Mouse (Mus musculus) telencephalon, adult 2 months (tissue): ENCODE measurements around the gene Tcf20.
A peak's percentile ranks its signal among the peaks of the same experiment; 100 is the strongest.
"Not testable (repeated sequence)": the region's sequence is repeated elsewhere in the genome, so short reads cannot be mapped to it uniquely, and the experiment has no call there.

Source experiments
- DNase-seq: peaks from one replicate; pipeline ENCODE4 v3.0.0-alpha.2; 2011; ENCODE audit warnings: low read depth, low spot score

Tcf20 gene

GRCm38 (mm10) chr15:82899676-82900301, 87.9 kb downstream of the Tcf20 start:
- no peak for DNase-seq

- no peak for DNase-seq
These were observed 88.7 kb downstream of the Tcf20 start for GRCm38 (mm10) chr15:82898740-82899675.

DNA sequence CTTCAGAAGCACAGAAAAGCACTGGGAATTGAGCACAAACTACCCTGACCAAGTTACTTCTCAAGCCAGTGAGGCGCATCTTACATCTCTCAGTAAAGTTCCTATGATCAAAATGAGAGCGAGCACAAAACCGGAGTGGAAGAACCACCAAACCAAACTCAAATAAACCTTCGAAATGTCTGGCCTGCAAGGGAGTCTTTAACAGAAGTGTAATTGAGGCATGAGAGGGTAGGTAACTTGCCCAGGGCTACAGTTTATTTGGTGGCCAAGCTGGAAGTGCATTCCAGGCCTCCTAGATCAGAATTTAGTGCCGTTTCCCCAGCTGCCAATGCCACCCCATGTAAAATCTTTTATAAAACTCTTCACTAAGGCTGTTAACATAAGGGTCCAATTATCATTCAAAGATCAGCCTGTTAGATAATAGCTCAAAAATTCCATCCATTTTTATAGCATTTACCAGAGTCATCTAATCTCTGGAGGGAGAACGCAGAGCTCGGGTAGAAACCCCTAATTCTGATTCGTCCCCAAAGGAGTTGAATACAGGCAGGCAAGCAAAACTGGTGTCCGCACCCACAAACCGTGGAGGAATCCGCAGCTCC, 89.4 kb downstream of the Tcf20 start:
- no peak for DNase-seq

DNA sequence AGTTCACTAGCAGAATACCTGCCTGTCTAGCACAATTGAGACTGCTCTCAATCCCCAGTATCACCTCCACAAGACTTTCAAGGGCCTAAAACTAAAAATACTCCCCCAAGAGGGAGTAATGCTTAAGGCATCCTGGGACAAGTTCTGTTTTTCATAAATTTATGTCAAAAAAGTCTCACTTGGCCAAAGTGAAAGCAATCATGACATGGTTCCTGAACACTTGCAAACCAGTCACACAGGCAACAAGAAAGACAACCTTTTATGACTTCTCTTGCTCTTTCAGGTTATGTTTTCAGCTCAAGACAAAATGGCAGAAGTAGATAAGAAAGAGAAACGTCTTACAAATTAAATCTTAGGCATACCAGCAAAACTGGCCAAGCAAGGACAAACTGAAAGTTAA, 91.3 kb downstream of the Tcf20 start:
- no peak for DNase-seq

DNA sequence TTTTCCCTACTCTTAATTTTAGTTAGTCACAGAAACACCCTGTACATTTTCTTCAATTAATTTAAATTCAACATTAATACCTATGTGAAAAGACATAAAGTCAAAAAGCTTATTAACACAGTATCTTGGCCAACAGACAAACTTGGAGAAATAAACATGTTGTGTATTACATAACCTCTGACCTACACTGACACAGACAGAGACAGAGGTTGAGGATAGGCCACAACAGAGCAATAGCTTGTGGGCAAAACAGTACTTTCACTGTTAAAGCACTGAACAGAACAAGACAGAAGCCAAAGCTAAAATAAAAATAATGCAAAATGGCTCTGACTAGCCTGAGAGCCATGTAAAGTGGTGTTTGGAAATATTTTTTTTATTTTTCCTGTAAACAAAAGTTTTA, 97.2 kb downstream of the Tcf20 start:
- DNase-seq, result no peak

DNA sequence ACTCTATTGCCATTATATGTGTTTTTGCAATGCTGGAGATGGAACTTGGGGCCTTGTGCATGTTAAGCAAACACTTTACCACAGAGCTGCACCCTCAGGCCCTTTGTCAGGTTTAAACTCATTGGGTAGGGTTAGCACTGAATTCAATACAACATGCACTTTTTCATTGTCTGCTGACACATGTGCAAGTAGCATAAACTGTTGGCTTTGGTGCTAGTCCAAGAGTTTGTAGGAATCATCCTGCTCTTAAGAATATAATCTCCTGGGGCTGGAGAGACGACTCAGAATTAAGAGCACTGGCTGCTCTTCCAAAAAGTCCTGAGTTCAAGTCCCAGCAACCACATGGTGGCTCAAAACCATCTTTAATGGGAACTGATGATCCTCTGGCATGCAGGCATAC, 98.2 kb downstream of the Tcf20 start:
- no peak for DNase-seq

DNA sequence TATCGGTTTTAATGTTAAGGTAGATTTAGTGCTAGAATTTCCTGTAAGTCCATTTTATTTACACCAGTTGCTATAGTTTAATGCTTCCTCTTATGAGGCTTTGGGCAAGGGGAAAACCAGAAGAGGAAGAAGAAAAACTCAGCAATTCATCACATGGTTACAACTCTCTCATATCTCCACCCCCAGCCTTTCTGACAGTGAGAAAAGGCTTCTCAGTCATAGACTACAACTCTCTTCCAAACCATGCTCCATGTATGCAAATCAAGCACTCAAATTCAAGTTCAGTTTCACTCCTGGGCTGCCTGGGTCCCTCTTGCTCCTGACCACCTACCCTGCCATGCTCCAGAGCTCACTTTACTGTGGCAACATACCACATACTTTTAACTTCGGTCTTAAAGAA, 99.2 kb downstream of the Tcf20 start:
- DNase-seq, result no peak

DNA sequence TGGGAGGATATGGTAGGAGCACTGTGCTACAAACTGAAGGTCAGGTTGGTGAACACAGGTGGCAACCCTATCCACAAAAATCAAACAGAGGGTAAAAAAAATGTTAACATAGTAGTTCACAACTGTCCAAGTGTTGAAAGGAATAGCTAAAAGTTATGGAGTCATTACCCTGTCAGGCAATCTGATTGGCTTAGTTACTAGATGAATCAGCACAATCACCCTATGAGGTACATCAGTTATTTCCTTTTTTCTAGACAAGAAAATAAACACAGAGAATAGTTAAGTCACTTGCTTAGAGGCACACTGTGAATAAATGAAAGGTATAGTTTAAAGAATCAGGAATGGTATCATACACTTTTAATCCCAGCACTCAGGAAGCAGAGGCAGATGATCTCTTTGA, 110.4 kb downstream of the Tcf20 start:
- DNase-seq, result no peak

DNA sequence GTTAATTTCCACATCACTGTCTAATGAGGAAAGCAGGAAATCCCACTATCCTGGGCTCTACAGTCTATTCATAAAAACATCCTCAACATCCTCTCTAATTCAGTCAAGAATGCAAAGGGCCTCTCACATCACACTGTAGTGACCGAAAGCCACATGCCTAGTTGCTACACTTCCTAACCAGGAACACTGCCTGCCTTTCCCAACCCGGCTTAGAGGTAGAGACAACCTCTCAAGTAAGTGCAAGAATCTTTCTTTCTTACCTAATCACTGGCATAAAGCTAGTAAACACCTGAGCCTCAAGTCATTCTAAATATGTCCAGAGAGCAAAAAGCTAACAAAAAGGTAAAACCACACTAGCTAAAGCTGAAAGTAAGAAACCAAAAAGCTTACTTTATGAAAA, 110.8 kb downstream of the Tcf20 start:
- no peak for DNase-seq

- DNase-seq, result no peak
These were observed 115.6 kb downstream of the Tcf20 start for GRCm38 (mm10) chr15:82872037-82872436.

- not testable (repeated sequence) for DNase-seq
These were observed 121.4 kb downstream of the Tcf20 start for GRCm38 (mm10) chr15:82866286-82866685.

- no peak for DNase-seq
These were observed 124.0 kb downstream of the Tcf20 start for GRCm38 (mm10) chr15:82863674-82864073.

DNA sequence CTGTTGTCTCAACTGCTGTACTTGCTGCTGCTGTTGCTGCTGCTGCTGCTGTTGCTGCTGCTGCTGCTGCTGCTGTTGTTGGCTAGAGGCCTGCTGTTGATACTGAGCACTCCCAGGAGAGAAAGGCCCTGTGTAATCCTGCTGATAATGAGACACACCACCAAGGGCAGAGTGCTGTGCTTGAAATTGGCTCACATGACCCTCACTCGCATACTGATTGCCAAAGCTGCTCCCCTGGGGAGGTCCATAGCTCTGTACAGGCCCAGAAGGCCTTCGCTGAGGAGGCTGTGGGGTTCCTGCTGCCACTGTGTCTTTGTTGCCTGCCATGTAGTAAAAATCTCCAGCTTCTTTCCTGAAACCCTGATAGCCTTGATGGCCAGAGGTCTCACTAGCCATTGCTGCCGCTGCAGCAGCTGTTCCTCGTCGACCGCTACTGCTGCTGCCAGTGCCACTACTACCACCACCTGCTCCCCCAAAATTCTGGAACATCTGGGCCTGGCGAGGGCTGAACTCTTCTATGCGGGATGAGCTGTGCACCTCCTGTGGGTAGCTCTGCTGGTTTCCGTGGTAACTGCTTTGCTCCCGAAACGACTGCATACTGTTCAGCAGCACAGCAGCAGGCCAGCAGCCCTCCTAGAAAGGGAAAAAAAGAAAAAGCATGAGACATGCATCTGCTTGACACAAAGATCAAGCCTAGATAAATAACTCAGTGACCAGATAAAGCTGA, 130.9 kb downstream of the Tcf20 start:
- DNase-seq, result peak; percentile 50

DNA sequence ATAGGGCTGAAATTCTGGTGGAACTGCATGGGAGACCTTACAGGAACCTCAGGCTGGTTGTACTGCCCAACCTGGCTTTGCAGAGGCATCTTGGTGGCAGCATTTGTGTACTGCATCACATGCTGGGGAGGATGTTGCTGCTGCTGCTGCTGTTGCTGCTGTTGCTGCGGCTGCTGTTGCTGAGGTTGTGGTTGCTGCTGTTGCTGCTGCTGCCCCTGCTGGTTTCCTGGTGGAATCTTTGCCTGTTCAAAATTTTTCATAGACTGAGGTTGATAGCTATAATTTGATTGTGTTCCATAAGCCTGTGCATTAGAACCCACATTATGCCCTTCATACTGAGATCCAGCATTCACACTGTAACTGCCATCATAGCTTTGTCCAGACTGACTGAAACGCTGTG, 131.6 kb downstream of the Tcf20 start:
- DNase-seq, result no peak

DNA sequence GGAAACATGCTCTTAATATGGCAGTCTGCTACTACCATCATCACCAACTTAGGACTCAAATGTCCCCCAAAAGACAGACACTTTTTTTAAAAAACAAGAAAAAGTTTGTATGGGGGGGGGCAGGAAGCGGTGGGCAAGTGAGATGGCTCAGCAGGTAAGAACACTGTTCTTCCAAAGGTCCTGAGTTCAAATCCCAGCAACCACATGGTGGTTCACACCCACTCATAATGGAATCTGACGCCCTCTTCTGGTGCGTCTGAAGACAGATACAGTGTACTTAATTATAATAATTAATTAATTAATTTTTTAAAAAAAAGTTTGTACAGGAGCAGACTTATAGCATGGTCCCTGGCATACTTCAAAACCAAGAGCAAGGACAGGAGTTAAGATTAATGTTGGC, 148.5 kb downstream of the Tcf20 start:
- DNase-seq, result no peak

DNA sequence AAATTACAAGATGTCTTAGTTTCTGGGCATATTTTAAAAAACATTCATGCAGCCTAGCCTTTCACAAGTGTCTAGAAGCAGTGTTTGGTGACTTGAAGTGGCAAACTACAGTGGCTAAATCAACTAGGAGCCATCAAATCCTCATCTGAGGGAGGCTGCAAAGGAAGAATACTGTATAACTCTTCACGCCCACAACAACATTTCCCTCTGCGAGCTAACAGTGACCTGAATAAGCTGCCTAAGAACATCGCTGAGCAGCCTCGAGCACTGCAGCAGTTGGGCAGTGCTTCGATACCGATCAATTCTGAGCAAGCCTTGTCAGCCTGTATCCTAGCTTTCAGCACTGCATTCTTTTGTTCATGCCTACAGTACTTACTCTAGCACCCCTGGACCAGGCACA, 157.8 kb downstream of the Tcf20 start:
- DNase-seq, result no peak

- no peak for DNase-seq
These were observed 161.8 kb downstream of the Tcf20 start for GRCm38 (mm10) chr15:82825866-82826265.

GRCm38 (mm10) chr15:82822347-82822746, 165.3 kb downstream of the Tcf20 start:
- no peak for DNase-seq

DNA sequence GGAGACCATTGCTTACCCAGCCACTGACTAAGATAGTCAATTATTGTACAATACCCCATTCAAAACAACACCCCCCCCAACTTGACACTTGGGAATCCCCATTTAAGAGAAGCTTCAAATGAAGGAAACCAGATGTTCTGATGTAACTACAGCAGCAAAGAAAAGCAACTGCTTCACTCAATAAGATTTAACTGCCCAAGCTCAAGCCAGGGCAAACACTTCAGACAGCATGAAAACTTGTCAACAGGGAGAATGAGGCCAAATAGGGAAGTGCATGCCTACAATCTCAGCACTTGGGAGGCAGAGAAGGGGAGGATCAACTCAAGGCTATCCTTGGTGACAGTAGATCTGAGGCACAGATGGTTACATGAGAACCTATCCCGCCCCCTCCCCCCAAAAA, 166.0 kb downstream of the Tcf20 start:
- no peak for DNase-seq

- no peak for DNase-seq
These were observed 172.4 kb downstream of the Tcf20 start for GRCm38 (mm10) chr15:82815296-82815695.

GRCm38 (mm10) chr15:82814806-82815205, 172.9 kb downstream of the Tcf20 start:
- no peak for DNase-seq

DNA sequence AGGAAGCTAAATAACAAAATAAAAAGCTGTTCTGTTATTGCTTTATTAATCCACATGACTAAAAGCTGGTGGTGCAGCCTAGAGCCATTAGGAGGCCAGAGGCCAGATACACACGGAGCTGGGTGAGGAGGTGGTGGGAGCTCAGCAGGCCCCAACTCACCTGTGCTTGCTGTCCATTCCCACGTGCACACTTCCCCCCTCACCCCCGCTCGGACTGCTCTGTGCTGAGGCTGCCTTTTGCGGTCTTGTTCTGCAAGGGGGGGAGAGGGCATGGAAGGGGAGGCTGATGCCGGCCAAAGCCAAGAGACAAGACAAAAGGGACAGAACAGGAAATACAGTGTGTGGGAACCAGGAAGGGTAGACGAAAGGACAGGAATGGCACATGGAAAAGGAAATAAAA, 173.4 kb downstream of the Tcf20 start:
- no peak for DNase-seq
